Mouse (Mus musculus) lung, embryonic 14.5 days (tissue): ENCODE measurements around the gene Ptcra. TPM values are rescaled to one million over a fixed set of nuclear protein-coding genes. Genes with fewer than 3 reads are reported as not detected.

ENCODE experiments used
- ATAC-seq: fragments of 200-750 bp; cut with Nextera tagmentation; 2 replicates; pipeline ENCODE4 v1.8.0; 2017; ENCODE audit warnings: mild to moderate bottlenecking, moderate TSS enrichment, moderate library complexity; ENCODE audit not compliant: insufficient read depth
- DNase-seq: peaks from one replicate; pipeline ENCODE4 v3.0.0-alpha.2; 2015
- H3K27ac ChIP-seq: fragments of 300-500 bp; sonication (generic); 2 replicates; pipeline ENCODE4 v1.5.1; 2014; ENCODE audit warnings: low read depth, mild to moderate bottlenecking, moderate library complexity
- H3K27me3 ChIP-seq: fragments of 300-500 bp; sonication (generic); 2 replicates; pipeline ENCODE4 v1.6.1; 2014; ENCODE audit warnings: low read length, control low read depth; ENCODE audit not compliant: insufficient read depth
- H3K36me3 ChIP-seq: fragments of 300-500 bp; sonication (generic); 2 replicates; pipeline ENCODE4 v1.6.1; 2014; ENCODE audit warnings: control low read depth; ENCODE audit not compliant: insufficient read depth
- H3K4me1 ChIP-seq: fragments of 300-500 bp; sonication (generic); 2 replicates; pipeline ENCODE4 v1.6.1; 2014; ENCODE audit warnings: antibody characterized with exemption, control low read depth; ENCODE audit not compliant: insufficient read depth
- H3K4me2 ChIP-seq: fragments of 300-500 bp; sonication (generic); 2 replicates; pipeline ENCODE4 v1.6.1; 2014; ENCODE audit warnings: mild to moderate bottlenecking
- H3K4me3 ChIP-seq: fragments of 300-500 bp; sonication (generic); 2 replicates; pipeline ENCODE4 v1.5.1; 2014; ENCODE audit warnings: low read depth, low read length
- H3K9ac ChIP-seq: fragments of 300-500 bp; sonication (generic); 2 replicates; pipeline ENCODE4 v1.6.1; 2014
- H3K9me3 ChIP-seq: fragments of 300-500 bp; sonication (generic); 2 replicates; pipeline ENCODE4 v1.6.1; 2016; ENCODE audit warnings: low read depth, low read length, control low read depth
- CTCF ChIP-seq: IDR thresholded peaks from 2 replicates; pipeline ENCODE4 v1.5.1; 2016; ENCODE audit warnings: antibody characterized with exemption, low read depth
- WGBS: fragments of 180-500 bp; shearing (Covaris S2); extraction: QIAGEN DNeasy Blood & Tissue Kit; methylation state at CpG from one replicate; pipeline ENCODE4 v1.1.7; 2014; 5-methylcytosine and 5-hydroxymethylcytosine counted together
- polyA plus RNA-seq: library from polyadenylated mRNA; unstranded; fragments of >200 nt; fragmentation: Nextera tagmentation; extraction: Ambion mirVana; gene quantifications from 2 replicates; pipeline ENCODE4 v1.2.1, GENCODE M21; 2014

The Ptcra gene
- polyA plus RNA-seq, 1 experiment from 2014 or later = 0.37 TPM

- peaks cover 5% of the 10 kb centered on the region for H3K36me3 ChIP-seq
- H3K9me3 ChIP-seq = no peaks in the 10 kb centered on the region
- peak within 1 kb of the TSS; percentile 88 for H3K27ac ChIP-seq
- DNase-seq (peak; percentile 99), ATAC-seq (peak; percentile 98)
- H3K27me3 ChIP-seq = no peaks in the 10 kb centered on the region
- peak within 1 kb of the TSS; percentile 88 for H3K4me2 ChIP-seq
- peaks cover 9% of the 10 kb centered on the region; the same call in 1 of the 2 replicates for H3K4me1 ChIP-seq
- TF ChIP-seq CTCF = no peak
- H3K4me3 ChIP-seq = peak within 1 kb of the TSS; percentile 70
- H3K9ac ChIP-seq = peak within 1 kb of the TSS; percentile 71
- WGBS = under 1% methylated on average over 58 of the region's 58 CpGs
Observed at GRCm38 (mm10) chr17:46751794-46752556, 11.5 kb downstream of the Ptcra start, which contains the start of gene Cnpy3. Gene Cnpy3 (minus strand): TSS chr17:46752214.

GRCm38 (mm10) chr17:46751056-46751793 lies 12.3 kb downstream of the Ptcra start:
- Histone ChIP-seq H3K4me1 (peaks cover 9% of the 10 kb centered on the region; the same call in 1 of the 2 replicates), H3K9ac (peak overlapping the region; percentile 71), H3K27me3 (no peaks in the 10 kb centered on the region), H3K9me3 (no peaks in the 10 kb centered on the region), H3K27ac (peak overlapping the region; percentile 88), H3K4me2 (peak overlapping the region; percentile 88), H3K4me3 (peak overlapping the region; percentile 70), H3K36me3 (peaks cover 11% of the 10 kb centered on the region)
- DNase-seq = peak; percentile 67
- 16% methylated on average over 16 of the region's 16 CpGs for WGBS
- no peak for TF ChIP-seq CTCF
- no peak; the same call in 1 of the 2 replicates for ATAC-seq

GRCm38 (mm10) chr17:46750580-46750979 lies 12.9 kb downstream of the Ptcra start:
- WGBS = 90% methylated on average over 4 of the region's 4 CpGs
- DNase-seq = no peak
- H3K9ac ChIP-seq = peak overlapping the region; percentile 71; the same call in 1 of the 2 replicates
- H3K27me3 ChIP-seq = no peaks in the 10 kb centered on the region
- no peaks in the 10 kb centered on the region for H3K9me3 ChIP-seq
- ATAC-seq = no peak
- peaks cover 18% of the 10 kb centered on the region for H3K36me3 ChIP-seq
- H3K4me1 ChIP-seq = peaks cover 9% of the 10 kb centered on the region; the same call in 1 of the 2 replicates
- H3K4me2 ChIP-seq = peak overlapping the region; percentile 88
- no peak overlapping the region for H3K27ac ChIP-seq
- peak overlapping the region; percentile 70 for H3K4me3 ChIP-seq
- TF ChIP-seq CTCF = no peak

- no peaks in the 10 kb centered on the region for H3K27me3 ChIP-seq
- H3K4me3 ChIP-seq = no peak overlapping the region
- peaks cover 9% of the 10 kb centered on the region; the same call in 1 of the 2 replicates for H3K4me1 ChIP-seq
- no peak for DNase-seq
- no peak overlapping the region for H3K4me2 ChIP-seq
- 87% methylated on average over 5 of the region's 5 CpGs for WGBS
- H3K9ac ChIP-seq = no peak overlapping the region
- H3K9me3 ChIP-seq = no peaks in the 10 kb centered on the region
- H3K27ac ChIP-seq = no peak overlapping the region
- H3K36me3 ChIP-seq = peaks cover 25% of the 10 kb centered on the region
- ATAC-seq = no peak
- TF ChIP-seq CTCF = no peak
Observed at GRCm38 (mm10) chr17:46749282-46749681, 14.2 kb downstream of the Ptcra start.

GRCm38 (mm10) chr17:46747806-46748205 lies 15.7 kb downstream of the Ptcra start:
- WGBS = 82% methylated on average over 2 of the region's 2 CpGs
- no peak for TF ChIP-seq CTCF
- DNase-seq (no peak), ATAC-seq (no peak)
- no peak overlapping the region for H3K9ac ChIP-seq
- no peaks in the 10 kb centered on the region for H3K27me3 ChIP-seq
- H3K9me3 ChIP-seq = no peaks in the 10 kb centered on the region
- no peak overlapping the region for H3K4me2 ChIP-seq
- H3K4me1 ChIP-seq = peaks cover 9% of the 10 kb centered on the region; the same call in 1 of the 2 replicates
- no peak overlapping the region for H3K4me3 ChIP-seq
- no peak overlapping the region for H3K27ac ChIP-seq
- H3K36me3 ChIP-seq = peaks cover 32% of the 10 kb centered on the region

GRCm38 (mm10) chr17:46747234-46747633 lies 16.3 kb downstream of the Ptcra start:
- WGBS = 78% methylated on average over 8 of the region's 8 CpGs
- no peak for TF ChIP-seq CTCF

GRCm38 (mm10) chr17:46745506-46745905 lies 18.0 kb downstream of the Ptcra start:
- peaks cover under 1% of the 10 kb centered on the region; the same call in 1 of the 2 replicates for H3K4me1 ChIP-seq
- H3K27me3 ChIP-seq = no peaks in the 10 kb centered on the region
- WGBS = 84% methylated on average over 2 of the region's 2 CpGs
- no peak for ATAC-seq
- no peak overlapping the region for H3K9ac ChIP-seq
- no peak overlapping the region for H3K4me2 ChIP-seq
- TF ChIP-seq CTCF = no peak
- no peak overlapping the region for H3K27ac ChIP-seq
- DNase-seq = no peak
- no peak overlapping the region for H3K4me3 ChIP-seq
- no peaks in the 10 kb centered on the region for H3K9me3 ChIP-seq
- peaks cover 47% of the 10 kb centered on the region for H3K36me3 ChIP-seq

More at GRCm38 (mm10) chr17:46747234-46747633, 16.3 kb downstream of the Ptcra start:
- H3K27me3 ChIP-seq = no peaks in the 10 kb centered on the region
- peaks cover 38% of the 10 kb centered on the region for H3K36me3 ChIP-seq
- H3K4me1 ChIP-seq = peaks cover 9% of the 10 kb centered on the region; the same call in 1 of the 2 replicates
- DNase-seq (no peak), ATAC-seq (no peak)
- H3K4me2 ChIP-seq = no peak overlapping the region
- H3K9me3 ChIP-seq = no peaks in the 10 kb centered on the region
- no peak overlapping the region for H3K9ac ChIP-seq
- no peak overlapping the region for H3K27ac ChIP-seq
- H3K4me3 ChIP-seq = no peak overlapping the region
